Mouse (Mus musculus) neural tube, embryonic 13.5 days (tissue): ENCODE results near the gene Bex6. TPM values are rescaled to one million over a fixed set of nuclear protein-coding genes. Genes with fewer than 3 reads are reported as not detected.
"Not testable (repeated sequence)": the region's sequence is repeated elsewhere in the genome, so short reads cannot be mapped to it uniquely, and the experiment has no call there.

Experiments used
- ATAC-seq: fragments of 200-750 bp; cut with Nextera tagmentation; 2 replicates; pipeline ENCODE4 v1.8.0; 2017; ENCODE audit warnings: low read depth, mild to moderate bottlenecking, moderate TSS enrichment, moderate library complexity
- H3K27ac ChIP-seq: fragments of 300-500 bp; sonication (generic); replicated peaks from 2 replicates; pipeline ENCODE4 v1.5.1; 2015; ENCODE audit warnings: moderate library complexity, mild to moderate bottlenecking, inconsistent platforms
- H3K27me3 ChIP-seq: fragments of 300-500 bp; sonication (generic); 2 replicates; pipeline ENCODE4 v1.6.1; 2015; ENCODE audit warnings: mild to moderate bottlenecking, inconsistent platforms
- H3K36me3 ChIP-seq: fragments of 300-500 bp; sonication (generic); 2 replicates; pipeline ENCODE4 v1.6.1; 2015; ENCODE audit warnings: mild to moderate bottlenecking, inconsistent platforms
- H3K4me1 ChIP-seq: fragments of 300-500 bp; sonication (generic); replicated peaks from 2 replicates; pipeline ENCODE4 v1.6.1; 2015; ENCODE audit warnings: inconsistent platforms
- H3K4me2 ChIP-seq: fragments of 300-500 bp; sonication (generic); 2 replicates; pipeline ENCODE4 v1.6.1; 2015; ENCODE audit warnings: inconsistent platforms, mild to moderate bottlenecking, moderate library complexity
- H3K4me3 ChIP-seq: fragments of 300-500 bp; sonication (generic); 2 replicates; pipeline ENCODE4 v1.5.1; 2015; ENCODE audit warnings: mild to moderate bottlenecking, inconsistent platforms
- H3K9ac ChIP-seq: fragments of 300-500 bp; sonication (generic); 2 replicates; pipeline ENCODE4 v1.6.1; 2015; ENCODE audit warnings: moderate library complexity, mild to moderate bottlenecking, inconsistent platforms
- H3K9me3 ChIP-seq: fragments of 300-500 bp; sonication (generic); 2 replicates; pipeline ENCODE4 v1.6.1; 2016; ENCODE audit warnings: inconsistent platforms
- WGBS: fragments of 180-500 bp; shearing (Covaris S2); methylation state at CpG from one replicate; pipeline ENCODE4 v1.1.7; 2015; 5-methylcytosine and 5-hydroxymethylcytosine counted together
- polyA plus RNA-seq: library from polyadenylated mRNA; unstranded; fragments of >200 nt; fragmentation: Nextera tagmentation; extraction: Ambion mirVana; gene quantifications from 2 replicates; pipeline ENCODE4 v1.2.1, GENCODE M21; 2015

Gene Bex6
- polyA plus RNA-seq, 1 experiment from 2014 or later = not detected

DNA sequence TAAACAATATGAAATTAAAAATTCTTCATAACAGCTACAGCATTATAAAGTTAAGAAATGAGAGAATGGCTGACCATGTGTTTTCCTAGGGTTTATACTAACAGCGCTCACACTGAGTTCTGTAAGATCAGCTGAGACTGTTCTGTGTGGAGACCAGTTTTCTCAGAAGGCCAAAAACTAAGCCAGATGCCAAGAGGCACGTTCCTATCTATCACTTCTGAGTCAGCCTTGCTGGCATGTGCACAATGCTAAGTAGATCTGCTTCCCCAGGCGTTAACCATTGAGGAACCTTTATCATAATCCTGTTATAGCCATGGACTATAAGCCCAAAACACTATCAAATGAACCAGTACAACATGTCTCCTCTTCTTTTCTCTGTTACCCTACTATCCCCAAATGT, 52.4 kb downstream of the Bex6 start:
- H3K27ac ChIP-seq = not testable (repeated sequence)
- WGBS = 96% methylated on average over 3 of the region's 3 CpGs

More for the DNA sequence above, 52.4 kb downstream of the Bex6 start:
- not testable (repeated sequence) for H3K4me2 ChIP-seq, H3K9me3 ChIP-seq, H3K4me3 ChIP-seq, H3K9ac ChIP-seq, H3K27me3 ChIP-seq, ATAC-seq, H3K4me1 ChIP-seq
- peaks cover 41% of the 10 kb centered on the region for H3K36me3 ChIP-seq

Other genes starting within 250 kb of the Bex6 start
- gene Pigz, start 246.0 kb upstream of the Bex6 start, polyA plus RNA-seq = 2.0 and 4.3 TPM in 2 replicates
- gene 0610012G03Rik, start 231.3 kb upstream of the Bex6 start, polyA plus RNA-seq = 93.1 and 99.5 TPM in 2 replicates
- 106 and 120 TPM in 2 replicates for gene Ncbp2, start 231.3 kb upstream of the Bex6 start, polyA plus RNA-seq
- 17.7 and 18.7 TPM in 2 replicates for gene Senp5, start 176.5 kb upstream of the Bex6 start, polyA plus RNA-seq
- gene Pak2, start 100.5 kb upstream of the Bex6 start, polyA plus RNA-seq = 30.7 and 33.0 TPM in 2 replicates
- gene Pigx, start 80.1 kb upstream of the Bex6 start, polyA plus RNA-seq = 106 and 125 TPM in 2 replicates
- 48.7 and 51.2 TPM in 2 replicates for gene Cep19, start 80.0 kb upstream of the Bex6 start, polyA plus RNA-seq
- 8.1 and 9.9 TPM in 2 replicates for gene Nrros, start 14.2 kb upstream of the Bex6 start, polyA plus RNA-seq
- gene Fbxo45, start 67.3 kb downstream of the Bex6 start, polyA plus RNA-seq = 15.8 and 18.4 TPM in 2 replicates
- 16.4 and 17.1 TPM in 2 replicates for gene Wdr53, start 67.4 kb downstream of the Bex6 start, polyA plus RNA-seq
- 0.28 TPM in 1 of 2 replicates, not detected in the other for gene Smco1, start 91.6 kb downstream of the Bex6 start, polyA plus RNA-seq
- 25.3 and 27.3 TPM in 2 replicates for gene Rnf168, start 97.6 kb downstream of the Bex6 start, polyA plus RNA-seq
- 22.4 and 29.3 TPM in 2 replicates for gene Ubxn7, start 152.4 kb downstream of the Bex6 start, polyA plus RNA-seq
- not detected in 2 replicates for gene Tm4sf19, start 220.7 kb downstream of the Bex6 start, polyA plus RNA-seq
- 33.2 and 40.3 TPM in 2 replicates for gene Tctex1d2, start 239.9 kb downstream of the Bex6 start, polyA plus RNA-seq